Mouse (Mus musculus) frontal cortex, adult 2 months (tissue): ENCODE data around the gene Slc5a1. TPM values are rescaled to one million over a fixed set of nuclear protein-coding genes. Genes with fewer than 3 reads are reported as not detected.

ENCODE experiments used
- DNase-seq, 2 experiments: peaks; one replicate each; pipeline ENCODE4 v3.0.0; 2022; ENCODE audit warnings: low spot score in 1 of 2; ENCODE audit errors: extremely low spot score in 1 of 2
- polyA plus RNA-seq: library from polyadenylated mRNA; depleted of rRNA; stranded (reverse); fragments of >200 nt; gene quantifications from 2 replicates; pipeline ENCODE4 v1.2.3, GENCODE M21; 2012; rRNA removed

Gene Slc5a1
- 0.13 TPM in 1 of 2 replicates, not detected in the other for polyA plus RNA-seq

DNA sequence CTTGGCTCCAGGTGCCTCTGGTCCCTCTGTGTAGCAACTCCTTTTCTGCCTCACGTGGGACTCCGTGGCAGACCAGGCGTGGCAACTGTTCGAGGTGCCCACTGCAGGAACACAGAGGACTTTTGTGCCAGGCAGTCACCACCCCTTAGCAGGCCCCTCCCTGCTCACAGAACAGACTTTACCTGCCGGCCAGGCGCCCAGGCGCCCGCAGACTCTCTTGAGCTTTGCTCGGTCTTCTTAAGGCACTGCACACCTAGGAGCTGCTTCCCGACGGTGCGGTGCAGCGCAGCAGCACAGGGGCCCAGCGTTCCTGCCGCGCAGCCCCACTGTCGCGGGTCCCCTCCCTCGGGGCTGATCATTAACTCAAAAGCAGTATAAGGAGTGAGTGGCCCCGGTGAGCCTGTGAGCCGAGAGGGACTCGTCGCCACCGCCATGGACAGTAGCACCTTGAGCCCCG, at the start of gene Slc5a1:
TSS of gene Slc5a1 (plus strand) at position 195 of the 457 bp plus-strand sequence.
- DNase-seq: no peak

DNA sequence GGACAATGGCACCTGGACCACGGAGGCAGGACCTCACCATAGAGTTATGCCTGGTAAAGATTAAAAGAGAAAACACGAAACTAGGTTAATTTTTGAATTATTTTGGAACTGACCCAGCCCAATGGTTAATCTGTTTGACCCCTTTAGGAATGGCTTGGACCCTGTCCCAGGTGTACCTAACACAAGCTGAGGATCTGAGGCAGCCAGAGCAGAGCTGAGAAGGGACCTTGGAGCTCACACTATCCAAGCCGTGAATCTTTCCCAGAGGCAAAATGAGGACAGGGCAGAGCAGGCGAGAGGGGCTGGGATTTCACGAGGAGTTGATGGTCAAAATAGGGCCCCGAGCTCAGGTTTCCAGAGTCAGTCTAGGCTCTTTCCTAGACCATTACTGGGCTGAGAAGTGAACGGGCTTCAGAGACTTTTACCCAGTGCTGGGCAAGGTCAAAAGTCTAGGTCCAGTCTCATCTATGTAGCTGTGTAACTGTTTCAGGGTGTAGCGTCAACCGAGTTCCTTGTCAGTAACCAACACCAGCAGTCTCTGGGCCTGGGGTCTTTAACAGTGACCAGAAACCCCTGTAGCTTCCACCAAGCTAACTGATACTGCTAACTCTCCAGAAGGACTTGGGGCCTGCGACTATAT, 47.8 kb upstream of the Slc5a1 start:
- DNase-seq: no peak

DNA sequence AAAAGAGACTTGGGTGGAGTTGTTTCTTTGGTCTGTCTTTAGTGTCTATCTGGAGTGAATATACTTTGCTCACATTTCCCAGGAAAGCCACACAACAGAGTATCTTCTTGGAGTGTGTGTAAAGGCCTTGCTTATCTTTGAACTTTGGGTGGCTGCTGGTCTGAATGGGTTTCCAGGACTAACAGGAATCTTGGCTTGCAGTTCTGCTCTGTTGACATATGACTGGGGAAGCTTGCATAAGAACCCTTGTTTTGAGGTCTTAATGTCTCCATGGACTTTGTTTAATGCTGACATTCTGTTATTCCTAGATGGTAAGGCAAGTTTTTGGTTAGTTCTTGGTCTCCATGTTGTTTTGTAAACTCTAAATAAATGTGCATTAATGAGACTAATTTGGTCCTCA, 33.9 kb upstream of the Slc5a1 start:
- no peak for DNase-seq

DNA sequence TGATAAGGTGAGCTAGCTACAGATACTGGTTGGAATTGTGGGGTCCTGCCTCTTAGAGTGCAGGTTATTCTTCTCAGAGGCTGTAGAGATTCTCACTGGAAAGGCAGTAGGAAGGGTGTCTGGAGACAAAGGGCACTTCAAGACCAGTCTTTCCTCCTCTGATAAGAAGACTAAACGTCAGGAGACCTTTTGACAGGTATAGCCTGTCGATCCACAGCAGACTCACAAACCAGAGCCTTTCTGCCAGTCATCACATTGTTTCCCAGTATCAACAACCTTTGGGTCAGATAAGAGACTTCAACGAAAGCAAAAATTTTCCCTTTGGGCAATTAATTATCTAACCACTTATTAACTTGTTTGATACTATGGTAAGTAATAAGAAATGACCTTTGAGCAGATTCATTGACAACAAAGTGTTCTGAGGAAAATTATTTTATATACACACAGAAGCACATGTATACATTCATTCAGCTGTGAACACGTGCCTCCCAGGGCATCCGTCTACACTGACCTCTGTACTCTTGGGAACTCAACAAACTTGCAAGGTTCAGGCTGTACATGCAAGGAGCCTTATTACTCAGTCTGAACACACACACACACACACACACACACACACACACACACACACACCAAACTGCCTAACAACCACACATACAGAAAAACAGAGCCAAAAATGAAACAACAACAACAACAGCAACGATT, 27.4 kb upstream of the Slc5a1 start:
- no peak for DNase-seq

DNA sequence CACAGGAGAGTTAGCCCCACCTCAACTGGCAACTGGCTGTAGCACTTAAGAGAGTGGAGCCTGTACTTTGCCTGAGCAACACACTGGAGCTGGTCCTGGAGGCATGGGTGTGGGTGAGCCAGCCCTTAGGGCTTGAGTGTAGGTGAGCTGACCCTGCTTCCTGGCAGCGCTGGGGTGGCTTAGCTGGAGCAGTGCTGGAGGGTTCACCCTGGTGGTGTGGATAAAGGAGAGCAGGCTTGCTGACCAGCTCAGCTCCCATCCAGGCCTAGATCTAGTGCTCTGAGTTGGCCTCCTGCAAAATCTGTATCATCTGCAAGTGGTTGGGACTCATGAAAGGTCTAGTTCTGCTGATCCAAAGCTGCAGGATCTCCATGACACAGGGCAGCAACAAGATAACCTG, 21.1 kb upstream of the Slc5a1 start:
- no peak for DNase-seq

DNA sequence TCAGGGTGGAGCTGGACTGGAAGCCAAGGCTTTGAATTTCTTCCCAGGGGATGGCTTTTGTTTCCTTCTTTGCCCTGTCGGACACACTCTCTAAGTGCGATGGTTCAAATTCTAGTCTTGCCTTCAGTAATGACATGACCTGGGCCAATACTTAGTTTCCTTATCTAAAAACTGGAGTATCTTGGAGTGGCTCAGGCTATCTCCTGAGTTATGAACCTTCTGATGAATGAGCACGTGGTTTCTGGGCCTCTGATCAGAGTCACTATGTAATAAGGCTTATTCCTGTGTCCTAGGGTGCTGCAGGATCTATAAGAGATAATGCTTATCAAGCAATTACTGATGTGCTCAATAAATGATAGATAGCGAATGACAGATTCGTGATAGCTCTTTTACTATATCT, 19.4 kb upstream of the Slc5a1 start:
- no peak for DNase-seq

DNA sequence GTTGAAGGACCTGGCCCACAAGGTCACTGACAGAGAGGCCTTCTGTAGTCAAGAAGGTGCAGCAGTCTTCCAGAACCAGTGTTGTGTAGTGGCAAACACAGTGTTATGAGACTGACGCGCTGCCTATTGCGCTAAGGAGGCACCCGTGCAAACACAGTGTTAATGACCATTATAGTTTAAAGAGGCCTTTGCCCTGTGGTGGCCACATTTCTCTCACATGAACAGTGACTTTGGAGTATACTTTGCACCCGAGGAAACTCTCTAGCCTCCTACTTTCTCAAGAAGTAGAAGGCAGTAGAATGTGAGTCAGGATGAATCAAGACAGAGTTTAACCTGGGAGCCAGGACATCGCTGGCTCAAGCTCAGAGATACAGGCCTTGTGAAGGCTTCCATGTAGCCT, 12.7 kb upstream of the Slc5a1 start:
- DNase-seq: no peak

DNA sequence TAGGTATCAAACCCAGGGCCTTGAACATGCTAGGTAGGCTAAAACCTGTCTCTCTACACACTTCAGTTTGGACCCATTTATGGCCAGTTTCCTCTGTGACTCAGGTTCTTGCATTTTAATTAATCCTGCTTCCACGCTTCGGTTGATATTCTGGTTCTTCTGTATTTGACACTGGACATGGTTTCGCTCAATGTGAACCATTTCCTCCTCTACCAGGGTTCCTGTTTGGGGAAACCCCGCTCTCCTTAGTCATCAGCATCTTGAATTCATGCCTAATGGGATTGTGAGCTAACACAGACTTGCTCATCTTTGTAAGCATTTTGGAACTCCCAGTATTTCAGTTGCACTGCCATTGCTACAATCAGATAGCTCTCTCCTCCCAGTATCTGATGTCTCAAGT, 8.7 kb upstream of the Slc5a1 start:
- no peak for DNase-seq

DNA sequence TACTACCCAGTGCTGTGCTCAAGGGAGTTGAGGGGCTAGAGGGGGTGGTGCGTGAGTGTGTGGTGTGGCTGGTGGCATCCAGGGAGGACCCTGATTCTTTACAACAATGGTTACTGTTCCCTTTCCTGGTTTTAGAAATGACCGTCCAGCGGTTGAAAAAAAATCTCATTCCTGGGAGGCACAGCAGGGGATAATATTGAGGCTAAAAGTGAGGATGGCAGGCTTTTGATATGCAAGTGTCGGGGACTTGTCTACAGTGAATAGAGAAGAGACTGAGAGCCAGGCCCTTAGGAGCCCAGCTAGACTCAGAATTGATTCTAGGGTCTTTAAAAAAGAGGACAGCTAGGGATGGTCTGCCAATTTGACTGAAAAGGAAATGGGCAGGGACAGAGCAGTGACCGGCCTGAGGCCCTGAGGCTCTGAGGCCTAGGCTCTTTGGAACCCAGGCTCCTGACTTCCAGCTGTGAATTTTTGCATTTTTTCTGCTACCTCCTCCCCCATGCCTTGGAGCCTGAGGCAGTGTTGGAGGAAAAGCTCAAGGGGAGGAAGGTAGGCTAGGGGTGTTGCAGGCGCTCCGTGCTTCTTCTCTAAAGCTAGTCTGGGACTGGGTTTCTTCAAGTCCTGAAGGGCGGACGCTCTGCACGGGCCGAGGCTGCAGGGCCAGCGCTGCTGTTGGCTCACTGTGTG, 1.5 kb upstream of the Slc5a1 start:
- no peak for DNase-seq

DNA sequence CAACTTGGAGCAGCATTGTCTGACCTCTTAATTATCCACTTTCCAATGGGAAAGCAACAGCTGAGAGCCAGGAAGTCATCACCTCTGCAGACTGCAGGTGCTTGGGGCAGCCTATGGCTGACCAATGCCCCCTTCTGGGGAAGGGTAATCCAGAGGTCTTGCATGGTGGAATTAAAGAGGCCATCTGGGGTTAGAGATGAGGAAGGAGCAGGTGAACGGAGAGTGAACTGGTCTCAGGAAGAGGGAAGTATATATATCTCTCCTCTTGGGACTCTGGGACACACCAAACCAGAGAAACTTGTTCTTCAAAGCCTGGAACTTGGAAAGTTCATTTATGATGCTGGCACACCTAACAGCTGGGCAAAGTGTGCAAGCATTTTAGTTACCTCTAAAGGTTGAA, 857 bp downstream of the Slc5a1 start:
- no peak for DNase-seq

DNA sequence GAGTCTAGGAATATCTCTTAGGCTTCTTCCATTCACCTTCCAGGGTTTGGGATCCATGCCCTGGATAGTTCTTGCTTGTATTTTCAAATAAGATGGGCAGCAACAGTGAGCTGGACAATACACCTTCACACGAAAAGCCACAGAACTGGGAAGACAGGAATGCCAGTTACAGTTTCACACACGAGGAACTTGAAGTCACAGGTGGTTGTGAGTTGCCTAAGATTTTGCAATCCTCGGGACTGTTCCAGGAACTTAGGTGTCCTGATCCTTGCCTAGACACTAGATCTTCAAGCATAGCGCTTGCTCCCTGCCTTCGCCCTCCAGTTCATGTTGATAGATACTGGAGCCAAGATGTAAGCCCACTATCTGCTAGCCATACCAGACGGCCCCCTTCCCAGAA, 1.6 kb downstream of the Slc5a1 start:
- no peak for DNase-seq

DNA sequence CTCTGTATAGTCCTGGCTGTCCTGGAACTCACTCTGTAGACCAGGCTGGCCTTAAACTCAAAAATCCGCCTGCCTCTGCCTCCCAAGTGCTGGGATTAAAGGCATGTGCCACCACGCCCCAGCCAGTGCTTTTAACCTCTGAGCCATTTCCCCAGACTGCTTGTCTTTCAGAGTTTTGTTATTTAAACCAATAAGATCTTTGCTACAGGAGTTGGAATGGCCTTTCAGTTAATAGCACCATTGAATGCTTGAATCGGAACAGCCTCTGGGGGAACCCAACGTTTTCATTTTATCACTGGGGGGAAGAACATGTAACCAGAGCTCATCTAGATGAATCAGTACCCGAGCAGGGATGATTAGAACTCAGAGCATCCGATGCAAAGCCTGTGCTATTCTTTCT, 3.0 kb downstream of the Slc5a1 start:
- no peak for DNase-seq

DNA sequence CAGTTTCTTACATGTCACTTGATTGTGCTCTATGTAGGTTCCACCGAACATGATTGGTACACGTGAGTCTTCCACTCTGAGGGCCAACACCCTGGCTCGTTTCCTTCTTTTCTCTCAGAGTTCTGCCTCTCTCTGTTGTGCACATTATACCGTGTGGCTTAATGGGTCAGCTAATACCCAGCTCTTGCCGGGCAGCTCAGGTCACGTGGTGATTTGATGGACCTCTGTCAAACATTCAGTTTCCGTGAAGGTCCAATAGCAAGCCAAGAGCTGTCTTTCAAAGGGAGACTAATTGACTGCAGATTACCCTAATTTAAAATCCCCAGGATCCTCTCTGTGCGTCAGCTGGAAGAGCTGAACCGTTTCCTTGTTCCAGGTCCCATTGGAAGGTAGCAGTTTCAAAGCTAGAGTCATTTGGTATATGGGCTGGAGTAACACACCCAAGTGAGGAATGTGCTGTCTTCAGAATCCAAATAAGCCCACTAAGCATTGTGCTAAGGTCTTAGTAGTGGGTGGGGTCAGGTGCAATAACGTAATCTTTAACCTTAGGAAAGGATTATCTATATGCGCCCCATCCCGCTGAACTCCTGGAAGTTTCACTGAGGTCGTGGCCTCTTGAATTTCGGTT, 3.9 kb downstream of the Slc5a1 start:
- DNase-seq: no peak

DNA sequence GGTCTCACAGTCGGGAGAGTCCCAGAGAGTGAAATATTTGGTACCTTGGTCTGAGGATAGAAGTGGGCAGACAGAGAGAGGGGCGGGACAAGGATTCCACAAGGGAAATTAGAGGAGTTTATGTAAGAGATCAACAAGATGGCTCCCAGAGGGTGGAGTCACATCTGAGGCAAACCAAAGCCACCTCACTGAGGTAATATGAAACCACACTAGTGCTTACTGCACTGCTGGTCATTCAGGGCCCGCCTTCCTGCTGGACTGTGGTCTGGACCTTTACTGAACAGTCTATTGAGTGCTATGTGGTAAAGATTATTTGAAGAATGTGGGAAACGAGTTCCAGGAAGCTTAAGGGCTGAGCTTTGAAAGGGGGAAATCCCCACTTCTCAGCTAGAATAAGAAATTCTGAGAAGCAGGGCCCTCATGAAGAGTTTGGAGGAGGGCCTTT, 17.9 kb downstream of the Slc5a1 start:
- no peak for DNase-seq

DNA sequence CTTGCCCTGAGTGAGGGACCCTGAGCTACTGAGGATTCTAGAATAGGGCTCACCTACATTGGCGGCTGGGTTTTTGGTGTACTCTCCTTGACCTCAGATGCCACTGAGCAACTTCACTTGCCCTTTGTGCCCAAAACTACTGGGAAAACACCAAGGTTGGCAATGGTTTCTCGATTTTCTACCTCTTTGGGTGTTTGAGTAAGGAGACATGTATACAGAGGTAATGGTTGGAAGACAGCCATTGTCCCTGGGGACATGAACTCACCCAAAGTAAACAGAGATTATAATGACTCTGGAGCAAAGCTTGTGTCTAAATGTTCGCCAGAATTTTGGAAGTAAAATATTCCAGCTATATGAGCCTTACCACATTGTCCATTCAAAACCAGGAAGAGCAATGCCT, 19.6 kb downstream of the Slc5a1 start:
- no peak for DNase-seq

DNA sequence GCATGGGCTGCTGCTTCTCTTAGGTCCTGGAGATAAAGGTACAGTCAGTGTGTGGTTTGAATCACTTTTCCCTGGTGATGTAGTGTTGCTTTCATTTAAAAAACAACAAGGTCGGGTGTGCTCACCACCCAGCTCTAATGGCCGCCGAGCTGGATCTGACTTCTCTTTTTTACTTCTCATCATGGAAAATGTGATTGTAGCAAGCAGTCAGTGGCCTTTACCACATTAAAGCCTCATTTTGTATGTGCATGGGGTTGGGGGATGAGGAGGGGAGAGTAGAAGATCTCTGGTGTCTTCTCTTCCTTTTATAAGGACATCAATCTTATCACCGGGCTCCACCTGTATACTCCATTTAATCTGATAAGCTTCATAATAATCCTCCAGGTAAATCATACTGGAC, 21.3 kb downstream of the Slc5a1 start:
- DNase-seq: no peak

DNA sequence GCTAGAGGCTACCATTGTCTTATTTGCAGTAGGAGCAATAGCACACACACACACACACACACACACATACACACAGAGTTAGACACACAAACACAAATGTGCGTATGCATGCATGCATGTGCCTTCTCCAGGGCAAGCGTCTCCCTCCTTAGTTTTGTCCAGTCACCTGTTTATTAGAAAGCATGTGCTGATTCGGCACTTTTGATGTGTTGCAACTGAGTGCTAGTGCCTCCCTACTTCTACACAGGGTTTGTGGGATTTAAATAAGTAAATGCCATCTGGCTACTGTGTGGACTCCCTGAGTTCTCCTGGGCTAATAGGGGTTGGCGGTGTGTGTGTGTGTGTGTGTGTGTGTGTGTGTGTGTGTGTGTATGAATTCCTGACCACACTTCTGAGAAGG, 30.1 kb downstream of the Slc5a1 start:
- DNase-seq: no peak

DNA sequence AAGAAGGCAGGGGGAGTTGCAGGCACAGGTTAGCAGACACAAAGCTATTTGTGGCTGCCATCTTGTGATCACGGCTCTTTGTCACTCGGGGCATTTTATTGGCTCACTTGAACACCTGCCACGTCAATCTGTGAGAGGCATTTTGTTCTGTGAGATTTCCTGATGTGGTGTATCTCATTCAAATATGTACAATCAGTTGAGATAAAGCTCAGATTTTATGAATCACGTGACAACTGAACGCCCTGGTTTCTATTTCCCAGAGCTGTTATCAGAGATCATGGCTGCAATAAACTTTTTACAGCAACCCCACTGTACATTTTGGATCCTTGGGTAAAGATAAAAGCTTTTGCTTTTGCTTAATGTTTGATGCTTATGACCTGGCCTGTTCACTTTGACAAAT, 31.6 kb downstream of the Slc5a1 start:
- no peak for DNase-seq

DNA sequence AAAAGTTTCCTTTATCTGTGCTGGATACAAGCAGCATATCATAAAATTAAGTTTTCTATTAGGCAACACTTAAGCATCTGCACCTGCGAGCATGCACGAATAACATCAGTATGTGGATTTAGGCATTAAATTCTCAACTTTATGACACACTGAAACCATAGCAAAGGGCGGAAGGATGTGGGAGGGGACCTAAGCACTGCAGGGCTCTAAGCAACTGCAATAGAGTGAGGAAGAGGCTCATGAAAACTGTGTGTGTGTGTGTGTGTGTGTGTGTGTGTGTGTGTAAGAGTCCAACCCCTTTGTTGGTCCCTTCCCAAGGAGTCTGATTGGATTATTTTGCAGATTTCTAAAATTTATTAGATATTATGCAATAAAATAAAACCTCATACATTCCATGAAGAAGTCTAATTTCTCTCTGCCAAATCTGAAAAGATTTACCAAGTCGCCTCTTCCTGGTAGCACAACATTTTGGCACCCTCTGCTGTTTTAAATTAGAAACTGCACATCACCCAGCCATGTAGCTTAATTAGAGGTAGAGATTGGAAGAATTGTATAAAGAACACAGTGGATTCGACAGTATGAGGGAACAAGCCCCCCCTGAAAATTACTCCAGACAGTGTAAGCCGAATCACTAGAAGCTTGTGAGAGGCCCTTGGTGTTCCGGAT, 38.9 kb downstream of the Slc5a1 start:
- peak; percentile 28 to 85 for DNase-seq

DNA sequence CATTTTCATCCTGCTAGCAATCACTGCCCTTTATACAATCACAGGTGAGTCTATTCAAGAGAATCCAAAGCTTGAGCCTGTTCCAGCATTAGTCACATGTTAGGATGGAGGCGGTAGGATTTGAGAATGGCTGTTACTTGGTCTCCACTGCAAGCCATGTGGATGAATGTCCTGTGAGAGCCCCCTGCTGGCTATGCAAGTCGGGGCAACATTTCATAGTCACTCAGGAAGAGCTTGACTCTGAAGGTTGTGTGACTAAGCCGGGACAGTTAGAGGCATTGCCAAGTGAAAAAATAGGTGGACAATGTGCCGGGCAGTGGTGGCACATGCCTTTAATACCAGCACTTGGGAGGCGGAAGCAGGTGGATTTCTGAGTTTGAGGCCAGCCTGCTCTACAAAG, 40.0 kb downstream of the Slc5a1 start:
- DNase-seq: peak in 1 of 2 experiments; percentile 26

DNA sequence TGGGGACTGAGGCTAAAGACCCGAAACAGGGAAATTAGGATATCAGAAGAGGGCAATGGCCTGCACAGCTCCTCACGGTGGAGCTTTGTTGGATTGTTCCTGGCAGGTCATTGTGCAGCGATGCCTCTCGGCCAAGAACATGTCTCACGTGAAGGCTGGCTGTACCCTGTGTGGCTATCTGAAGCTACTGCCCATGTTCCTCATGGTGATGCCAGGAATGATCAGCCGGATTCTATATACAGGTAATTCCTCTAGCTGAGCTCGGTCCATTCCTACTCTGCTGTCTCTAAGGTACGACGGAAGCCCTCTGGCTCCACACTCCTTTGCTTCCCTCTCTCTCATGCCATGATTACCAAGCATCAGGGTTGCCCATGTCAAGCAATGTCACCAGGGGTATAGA, 42.8 kb downstream of the Slc5a1 start:
- DNase-seq: no peak
